Mouse (Mus musculus) forebrain, embryonic 15.5 days (tissue): ENCODE data around the gene Pex16. TPM values are rescaled to one million over a fixed set of nuclear protein-coding genes. Genes with fewer than 3 reads are reported as not detected.

Source experiments
- ATAC-seq: fragments of 200-750 bp; cut with Nextera tagmentation; replicated peaks from 2 replicates; pipeline ENCODE4 v1.8.0; 2017; ENCODE audit warnings: mild to moderate bottlenecking, moderate TSS enrichment, moderate library complexity
- H3K27ac ChIP-seq: fragments of 300-500 bp; sonication (generic); replicated peaks from 2 replicates; pipeline ENCODE4 v1.5.1; 2015; ENCODE audit warnings: mild to moderate bottlenecking, inconsistent platforms
- H3K27me3 ChIP-seq: fragments of 300-500 bp; sonication (generic); 2 replicates; pipeline ENCODE4 v1.6.1; 2015; ENCODE audit warnings: inconsistent platforms
- H3K36me3 ChIP-seq: fragments of 300-500 bp; sonication (generic); 2 replicates; pipeline ENCODE4 v1.6.1; 2015; ENCODE audit warnings: mild to moderate bottlenecking, inconsistent platforms
- H3K4me1 ChIP-seq: fragments of 300-500 bp; sonication (generic); 2 replicates; pipeline ENCODE4 v1.6.1; 2015; ENCODE audit warnings: inconsistent platforms
- H3K4me2 ChIP-seq: fragments of 300-500 bp; sonication (generic); replicated peaks from 2 replicates; pipeline ENCODE4 v1.6.1; 2015; ENCODE audit warnings: mild to moderate bottlenecking, inconsistent platforms
- H3K4me3 ChIP-seq: fragments of 300-500 bp; sonication (generic); 2 replicates; pipeline ENCODE4 v1.5.1; 2015; ENCODE audit warnings: mild to moderate bottlenecking, inconsistent platforms
- H3K9ac ChIP-seq: fragments of 300-500 bp; sonication (generic); replicated peaks from 2 replicates; pipeline ENCODE4 v1.6.1; 2015; ENCODE audit warnings: mild to moderate bottlenecking, inconsistent platforms
- H3K9me3 ChIP-seq: fragments of 300-500 bp; sonication (generic); 2 replicates; pipeline ENCODE4 v1.6.1; 2016; ENCODE audit warnings: inconsistent platforms
- WGBS: fragments of 180-500 bp; shearing (Covaris S2); methylation state at CpG from one replicate; pipeline ENCODE4 v1.1.7; 2015; ENCODE audit warnings: mixed read lengths; 5-methylcytosine and 5-hydroxymethylcytosine counted together
- polyA plus RNA-seq: library from polyadenylated mRNA; unstranded; fragments of >200 nt; fragmentation: Nextera tagmentation; extraction: Ambion mirVana; gene quantifications from 2 replicates; pipeline ENCODE4 v1.2.1, GENCODE M21; 2015

The Pex16 gene
- polyA plus RNA-seq, 1 experiment from 2014 or later: 36.8 TPM

DNA sequence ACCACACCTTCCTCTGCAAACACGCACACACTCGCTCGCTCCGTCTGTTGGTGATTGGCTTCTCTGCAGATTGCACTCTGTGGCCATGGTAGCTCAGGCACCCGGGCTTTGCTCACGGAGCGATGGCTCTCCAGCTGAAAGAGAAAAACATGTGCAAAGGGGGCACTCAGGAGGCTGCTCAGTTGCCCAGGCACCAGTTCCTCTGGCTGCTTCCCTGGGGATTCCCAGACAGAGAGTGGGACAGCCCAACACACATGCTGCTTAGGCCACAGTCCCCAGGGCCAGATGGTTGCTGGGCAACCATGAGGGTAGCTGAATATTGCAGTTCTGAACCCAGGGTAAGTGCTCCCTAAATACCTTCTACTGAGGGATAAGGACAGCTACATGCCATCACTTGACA is 31.2 kb downstream of the Pex16 start:
- peaks cover 4% of the 10 kb centered on the region; the same call in 1 of the 2 replicates for H3K4me1 ChIP-seq
- no peaks in the 10 kb centered on the region for H3K9me3 ChIP-seq
- no peaks in the 10 kb centered on the region for H3K27me3 ChIP-seq
- peaks cover 51% of the 10 kb centered on the region for H3K36me3 ChIP-seq
- ATAC-seq: no peak
- H3K4me3 ChIP-seq: no peak overlapping the region
- H3K9ac ChIP-seq: no peak overlapping the region
- H3K27ac ChIP-seq: no peak overlapping the region
- 93% methylated on average over 7 of the region's 7 CpGs for WGBS
- H3K4me2 ChIP-seq: no peak overlapping the region

DNA sequence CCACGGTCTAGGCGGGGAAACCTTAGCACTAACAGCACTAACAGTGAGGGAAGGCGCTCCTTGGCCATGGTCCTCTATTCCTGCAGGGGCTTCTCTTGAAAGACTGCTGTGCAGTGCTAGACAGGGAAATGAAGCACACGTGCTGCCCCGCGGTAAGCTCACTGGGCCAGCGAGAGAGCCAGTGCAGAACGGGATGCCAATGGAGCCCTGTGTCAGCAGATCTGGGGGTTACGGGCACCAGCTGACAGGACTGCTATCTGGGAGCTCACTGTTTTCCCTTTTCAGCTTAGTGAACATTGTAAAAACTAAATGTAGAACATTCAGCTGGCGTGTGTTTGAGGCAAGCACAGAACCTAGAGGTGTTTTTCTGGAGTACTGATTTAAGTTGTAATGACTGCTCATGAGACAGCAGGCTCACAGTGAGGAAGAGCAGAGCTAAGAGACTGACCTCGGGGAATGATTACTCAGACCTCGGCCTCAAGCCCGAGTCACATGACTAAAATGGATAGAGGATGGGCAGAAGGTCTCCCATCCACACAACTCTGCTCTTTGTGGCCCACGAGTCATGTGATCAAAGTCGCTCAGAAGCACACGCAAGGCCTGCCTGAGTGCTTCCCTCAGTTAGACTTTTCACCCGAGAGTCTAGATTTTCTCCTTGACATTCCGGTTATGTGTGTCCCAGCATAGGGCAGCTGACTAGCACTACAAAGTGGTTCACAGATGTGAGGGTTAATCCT is 34.0 kb downstream of the Pex16 start:
- 93% methylated on average over 18 of the region's 18 CpGs for WGBS
- Histone ChIP-seq H3K36me3 (peaks cover 79% of the 10 kb centered on the region), H3K27me3 (no peaks in the 10 kb centered on the region), H3K4me2 (no peak overlapping the region), H3K4me3 (no peak overlapping the region), H3K9ac (no peak overlapping the region), H3K9me3 (no peaks in the 10 kb centered on the region), H3K4me1 (no peaks in the 10 kb centered on the region), H3K27ac (no peak overlapping the region)
- ATAC-seq: no peak

DNA sequence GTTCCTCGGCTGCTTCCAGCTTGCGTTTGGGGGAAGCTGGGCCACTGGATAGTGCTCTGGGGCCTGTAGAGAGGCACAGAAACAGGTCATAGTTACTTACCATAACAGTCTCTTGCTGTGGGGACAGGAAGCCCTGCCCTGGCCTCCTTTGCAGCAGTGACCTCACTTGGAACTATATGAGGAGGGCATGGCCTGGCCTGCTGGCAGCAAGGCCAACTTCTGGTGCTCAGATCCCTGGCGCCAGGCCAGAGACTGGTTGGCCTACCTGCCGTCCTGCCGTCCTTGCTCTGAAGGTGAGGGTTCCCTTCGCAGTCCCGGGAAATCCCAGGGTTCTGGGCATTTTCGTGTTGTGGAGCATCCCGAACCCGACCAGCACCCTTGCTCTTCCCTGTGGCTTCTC is 37.2 kb downstream of the Pex16 start:
- Histone ChIP-seq H3K36me3 (peaks cover 94% of the 10 kb centered on the region), H3K27me3 (no peaks in the 10 kb centered on the region), H3K9me3 (no peaks in the 10 kb centered on the region), H3K4me1 (no peaks in the 10 kb centered on the region), H3K9ac (no peak overlapping the region), H3K4me3 (no peak overlapping the region), H3K27ac (no peak overlapping the region), H3K4me2 (no peak overlapping the region)
- 92% methylated on average over 10 of the region's 10 CpGs for WGBS
- ATAC-seq: no peak

DNA sequence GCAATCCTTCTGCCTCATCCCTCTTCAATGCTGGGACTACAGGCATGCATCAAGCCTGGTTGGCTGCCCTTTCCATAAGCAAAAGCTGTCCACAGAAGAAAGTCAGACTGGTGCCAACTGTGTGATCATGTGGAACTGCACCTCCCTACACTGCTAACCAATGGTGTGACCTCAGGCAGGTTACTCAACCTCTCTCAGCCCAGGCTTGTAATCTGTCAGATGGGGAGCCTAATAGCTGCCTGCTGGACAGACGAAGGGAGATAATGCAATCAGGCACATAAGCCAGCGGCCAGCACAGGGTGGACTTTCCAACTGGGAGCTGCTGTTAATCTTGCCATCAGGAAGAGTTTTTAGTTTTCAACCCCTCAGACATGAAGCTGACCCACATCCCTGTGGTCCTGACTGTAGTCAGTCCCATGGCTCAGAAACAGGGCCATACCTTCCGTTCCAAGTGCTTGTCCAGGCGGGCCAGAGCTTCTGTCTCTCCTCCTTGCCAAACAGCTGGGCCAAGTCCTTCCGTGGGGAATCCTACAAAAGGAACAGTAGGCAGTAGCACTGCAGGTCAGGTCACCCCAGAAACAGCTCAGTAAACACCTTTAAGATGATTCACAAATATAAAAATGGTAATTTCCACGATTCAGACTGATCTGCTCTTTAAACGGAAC is 47.4 kb downstream of the Pex16 start:
- Histone ChIP-seq H3K9me3 (no peaks in the 10 kb centered on the region), H3K9ac (no peak overlapping the region), H3K4me1 (peaks cover 36% of the 10 kb centered on the region), H3K36me3 (peaks cover 58% of the 10 kb centered on the region), H3K4me2 (no peak overlapping the region), H3K27ac (no peak overlapping the region), H3K27me3 (no peaks in the 10 kb centered on the region), H3K4me3 (no peak overlapping the region)
- no peak for ATAC-seq
- WGBS: 96% methylated on average over 7 of the region's 7 CpGs

DNA sequence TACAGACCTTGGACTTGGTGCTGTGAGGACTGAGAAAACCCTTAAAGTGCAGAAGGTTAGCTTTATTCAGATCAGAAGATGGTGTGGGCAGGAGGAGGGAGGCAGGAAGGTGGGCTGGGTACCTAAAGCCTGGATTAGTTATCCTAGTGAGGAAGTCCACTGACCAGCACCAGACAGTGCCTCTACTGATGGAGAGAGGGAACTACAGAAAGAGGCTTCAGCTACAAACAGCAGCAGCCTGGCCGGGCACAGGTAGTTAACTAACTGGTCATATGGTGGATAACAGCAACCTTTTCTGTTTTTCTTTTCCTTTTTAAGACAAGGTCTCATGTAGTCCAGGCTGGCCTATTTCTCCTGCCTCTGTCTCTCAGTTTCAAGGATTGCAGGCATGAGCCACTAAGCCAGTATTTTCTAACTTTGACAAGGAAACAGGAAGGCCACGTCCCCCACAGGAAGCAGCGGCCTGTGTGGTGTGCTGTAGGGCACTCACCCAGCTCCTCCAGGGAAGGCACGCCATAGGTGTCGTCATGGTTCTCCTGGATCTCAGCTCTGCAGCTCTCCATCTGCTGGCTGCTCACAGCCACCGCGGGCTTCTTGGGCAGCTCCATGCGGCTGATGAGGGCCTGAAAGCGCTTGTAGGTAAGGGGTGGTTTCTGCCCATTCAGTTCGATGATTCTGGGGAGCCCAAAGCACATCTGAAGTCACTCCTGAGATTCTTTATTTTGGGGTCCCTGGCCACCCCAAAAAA is 48.1 kb downstream of the Pex16 start:
- 76% methylated on average over 10 of the region's 10 CpGs for WGBS
- H3K36me3 ChIP-seq: peaks cover 52% of the 10 kb centered on the region
- H3K4me3 ChIP-seq: no peak overlapping the region

DNA sequence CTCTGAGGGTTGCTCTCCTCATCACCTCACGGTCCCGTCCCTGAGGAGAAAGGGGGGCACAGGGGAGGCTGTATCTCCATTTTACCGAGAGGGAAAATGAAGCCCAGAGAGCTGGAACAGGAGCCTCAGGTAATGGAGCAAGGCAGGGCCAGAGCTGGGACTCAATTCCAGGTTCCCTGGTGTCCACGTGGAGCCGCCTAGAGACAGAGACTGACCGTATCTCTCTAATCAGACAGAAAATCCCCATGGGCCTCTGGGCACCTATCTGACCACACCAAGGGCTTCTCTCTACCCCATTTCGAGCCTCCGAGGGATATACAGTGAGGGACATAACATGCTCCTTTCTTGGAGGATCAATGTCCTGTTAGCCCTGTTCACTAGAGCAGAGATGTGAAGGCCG is 48.7 kb downstream of the Pex16 start:
- no peaks in the 10 kb centered on the region for H3K27me3 ChIP-seq
- peaks cover 49% of the 10 kb centered on the region for H3K4me1 ChIP-seq
- H3K27ac ChIP-seq: peak overlapping the region; percentile 81; the same call in 1 of the 2 replicates
- no peak overlapping the region for H3K4me3 ChIP-seq
- H3K9ac ChIP-seq: no peak overlapping the region
- H3K36me3 ChIP-seq: peaks cover 48% of the 10 kb centered on the region
- H3K9me3 ChIP-seq: no peaks in the 10 kb centered on the region
- no peak overlapping the region for H3K4me2 ChIP-seq
- ATAC-seq: no peak
- WGBS: 89% methylated on average over 9 of the region's 9 CpGs

More for the DNA sequence above, 48.1 kb downstream of the Pex16 start:
- ATAC-seq: no peak
- Histone ChIP-seq H3K4me1 (peaks cover 43% of the 10 kb centered on the region), H3K9ac (no peak overlapping the region), H3K4me2 (no peak overlapping the region), H3K27ac (no peak overlapping the region), H3K27me3 (no peaks in the 10 kb centered on the region), H3K9me3 (no peaks in the 10 kb centered on the region)

DNA sequence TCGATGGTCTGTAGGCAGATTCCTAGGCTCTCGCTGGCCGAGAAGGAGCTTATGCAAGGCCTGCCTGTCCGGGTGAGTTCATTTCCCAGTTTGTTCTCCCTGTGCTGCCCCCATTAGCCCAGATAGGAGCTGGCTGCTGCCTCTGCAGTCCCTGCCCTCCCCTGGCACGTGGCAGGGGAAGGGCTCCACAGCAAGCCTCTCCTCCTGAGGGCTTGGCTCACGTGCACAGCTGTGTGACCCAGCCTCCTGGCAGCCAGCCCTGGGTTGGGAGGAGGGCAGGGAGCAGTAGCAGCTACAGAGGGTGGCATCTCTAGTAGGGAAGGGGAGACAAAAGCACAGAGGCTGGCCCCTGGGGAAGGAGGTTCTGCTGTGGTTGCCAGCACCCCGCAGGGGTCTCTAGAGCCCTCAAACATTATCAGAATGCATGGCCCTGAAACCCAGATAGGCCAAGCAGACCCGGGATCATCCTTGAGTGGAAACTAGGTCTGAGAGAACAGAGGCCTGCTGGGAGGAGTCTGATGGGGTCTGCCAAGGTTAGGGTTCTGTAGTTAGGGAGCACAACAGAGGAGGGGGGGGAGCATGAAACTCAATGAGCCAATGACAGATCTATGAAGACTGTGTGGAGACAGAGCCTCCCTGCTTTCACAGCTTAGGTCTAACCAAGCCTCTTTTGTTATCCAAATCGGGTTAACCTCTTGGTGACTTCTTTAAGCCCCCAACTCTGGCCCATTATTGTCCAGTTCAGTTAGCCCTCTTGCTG is 49.4 kb downstream of the Pex16 start:
- peaks cover 43% of the 10 kb centered on the region for H3K36me3 ChIP-seq

DNA sequence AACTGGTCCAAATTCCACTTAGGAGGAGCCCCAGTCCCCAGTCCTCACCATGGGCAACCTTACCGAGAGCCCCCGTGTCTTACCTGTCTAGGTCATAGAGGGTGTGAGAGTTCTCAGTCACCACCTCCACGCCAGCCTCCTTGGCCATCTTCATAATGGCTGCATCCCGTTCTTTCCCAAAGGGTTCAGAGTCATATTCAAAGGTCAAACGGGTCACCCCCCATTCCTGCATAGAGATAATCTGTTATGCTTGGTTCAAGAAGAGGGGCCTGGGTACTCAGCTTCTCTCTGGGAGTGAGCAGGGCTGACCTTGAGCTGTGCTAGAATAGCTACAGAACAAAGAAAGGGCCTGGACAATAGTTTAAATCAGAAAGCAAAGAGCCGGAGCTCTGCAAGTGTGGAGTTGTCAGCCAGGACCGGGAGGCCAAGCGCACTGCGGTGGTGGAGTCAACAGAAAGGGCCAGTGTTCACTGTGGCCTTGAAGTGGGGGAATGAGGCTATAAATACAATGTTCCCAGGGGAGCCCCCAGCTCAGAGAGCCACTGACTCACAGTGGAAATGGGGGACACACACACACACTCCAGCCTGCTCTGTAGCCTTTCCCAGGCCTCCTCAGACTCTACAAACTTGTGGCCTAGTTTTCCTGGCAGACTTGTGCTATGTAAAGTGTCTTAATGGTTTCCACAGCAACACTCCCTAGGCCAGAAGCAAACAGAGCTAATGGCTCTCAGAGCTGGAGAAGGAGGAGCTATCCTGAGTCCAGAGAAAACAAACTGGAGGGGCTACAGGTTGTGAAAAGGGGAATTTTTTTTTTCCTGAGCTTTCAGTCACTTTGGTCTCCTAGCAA is 50.2 kb downstream of the Pex16 start:
- peak; percentile 75 for ATAC-seq
- H3K27ac ChIP-seq: peak overlapping the region; percentile 81
- H3K36me3 ChIP-seq: peaks cover 35% of the 10 kb centered on the region
- WGBS: 38% methylated on average over 9 of the region's 9 CpGs
- H3K4me1 ChIP-seq: peaks cover 62% of the 10 kb centered on the region
- no peaks in the 10 kb centered on the region for H3K9me3 ChIP-seq
- no peak overlapping the region for H3K4me3 ChIP-seq
- H3K27me3 ChIP-seq: no peaks in the 10 kb centered on the region
- no peak overlapping the region for H3K4me2 ChIP-seq
- no peak overlapping the region for H3K9ac ChIP-seq

More for the DNA sequence above, 49.4 kb downstream of the Pex16 start:
- Histone ChIP-seq H3K4me1 (peaks cover 56% of the 10 kb centered on the region), H3K9ac (no peak overlapping the region), H3K9me3 (no peaks in the 10 kb centered on the region), H3K27me3 (no peaks in the 10 kb centered on the region), H3K27ac (peak overlapping the region; percentile 81), H3K4me2 (no peak overlapping the region), H3K4me3 (no peak overlapping the region)
- 49% methylated on average over 9 of the region's 9 CpGs for WGBS
- ATAC-seq: peak; percentile 53

DNA sequence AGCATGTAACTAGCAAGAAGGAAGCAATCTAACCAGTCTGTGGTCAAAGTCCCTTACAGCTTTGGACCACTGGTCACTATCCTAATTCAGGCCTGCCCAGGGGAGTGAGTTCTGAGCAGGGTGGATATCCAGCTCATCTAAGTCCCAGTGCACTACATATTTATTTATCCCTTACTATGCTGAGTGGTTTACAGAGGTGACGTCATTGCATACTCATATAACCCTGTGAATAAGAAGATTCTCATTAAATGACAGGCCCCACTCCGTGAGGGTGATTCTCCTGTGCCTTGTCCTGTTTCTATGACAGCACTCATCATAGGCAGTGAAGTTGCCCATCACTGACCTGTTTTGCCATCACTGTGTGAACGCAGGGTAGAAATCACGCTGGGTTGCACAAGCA is 50.9 kb downstream of the Pex16 start:
- Histone ChIP-seq H3K4me2 (no peak overlapping the region), H3K9me3 (no peaks in the 10 kb centered on the region), H3K36me3 (peaks cover 30% of the 10 kb centered on the region), H3K27ac (peak overlapping the region; percentile 81), H3K4me3 (no peak overlapping the region), H3K4me1 (peaks cover 63% of the 10 kb centered on the region), H3K9ac (no peak overlapping the region), H3K27me3 (no peaks in the 10 kb centered on the region)
- peak; percentile 5; the same call in 1 of the 2 replicates for ATAC-seq
- WGBS: 65% methylated on average over 4 of the region's 4 CpGs

DNA sequence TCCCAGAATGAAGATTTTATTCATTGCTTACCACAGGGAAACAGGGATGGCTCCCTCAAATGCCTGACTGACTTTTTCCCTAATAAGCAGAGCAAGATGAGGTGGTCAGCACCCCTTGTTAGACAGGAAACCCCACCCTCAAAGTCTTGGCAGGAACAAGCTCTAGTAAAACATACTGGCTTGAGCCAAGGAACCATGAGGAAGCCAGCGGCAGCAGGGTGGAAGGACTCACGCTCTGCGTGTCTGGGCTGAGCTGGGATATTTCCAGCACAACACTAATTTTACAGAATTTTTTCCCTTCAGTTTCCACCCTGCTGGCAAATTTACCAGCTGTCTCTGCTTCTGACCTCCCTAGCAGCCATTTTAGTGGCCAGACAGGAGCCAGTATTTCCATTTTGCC is 52.0 kb downstream of the Pex16 start:
- Histone ChIP-seq H3K27ac (peak overlapping the region; percentile 81), H3K9me3 (no peaks in the 10 kb centered on the region), H3K9ac (no peak overlapping the region), H3K4me2 (no peak overlapping the region), H3K36me3 (peaks cover 19% of the 10 kb centered on the region), H3K4me3 (no peak overlapping the region), H3K27me3 (no peaks in the 10 kb centered on the region), H3K4me1 (peaks cover 73% of the 10 kb centered on the region)
- no peak for ATAC-seq
- 54% methylated on average over 3 of the region's 3 CpGs for WGBS

DNA sequence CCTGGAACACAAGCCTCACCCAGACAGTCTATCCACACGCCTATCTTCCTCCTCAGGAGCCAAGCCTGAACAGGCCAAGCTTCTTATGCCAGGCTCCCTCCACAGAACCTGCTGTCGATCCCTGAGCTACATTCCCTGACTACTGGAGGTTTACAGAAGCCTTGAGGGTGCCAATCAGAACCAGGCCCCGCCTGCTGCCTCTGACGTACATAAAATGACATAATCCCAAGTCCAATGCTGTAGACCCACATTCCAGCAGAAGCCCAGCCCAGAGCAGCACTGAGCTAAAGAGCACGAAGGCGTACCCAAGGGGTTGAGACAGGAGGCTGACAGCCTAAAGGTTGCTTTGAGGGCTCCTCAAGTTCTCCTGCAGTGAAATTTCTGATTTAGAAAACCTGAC is 53.4 kb downstream of the Pex16 start:
- H3K27me3 ChIP-seq: no peaks in the 10 kb centered on the region
- peak overlapping the region; percentile 55 for H3K27ac ChIP-seq
- no peaks in the 10 kb centered on the region for H3K9me3 ChIP-seq
- no peak overlapping the region for H3K9ac ChIP-seq
- peak; percentile 33; the same call in 1 of the 2 replicates for ATAC-seq
- H3K4me3 ChIP-seq: no peak overlapping the region
- WGBS: 35% methylated on average over 6 of the region's 6 CpGs
- peaks cover 5% of the 10 kb centered on the region for H3K36me3 ChIP-seq
- no peak overlapping the region for H3K4me2 ChIP-seq
- H3K4me1 ChIP-seq: peaks cover 88% of the 10 kb centered on the region
